Mouse (Mus musculus): ENCODE results near the gene Stim1.
"Not testable (repeated sequence)": the region's sequence is repeated elsewhere in the genome, so short reads cannot be mapped to it uniquely, and the experiment has no call there.

Gene Stim1

DNA sequence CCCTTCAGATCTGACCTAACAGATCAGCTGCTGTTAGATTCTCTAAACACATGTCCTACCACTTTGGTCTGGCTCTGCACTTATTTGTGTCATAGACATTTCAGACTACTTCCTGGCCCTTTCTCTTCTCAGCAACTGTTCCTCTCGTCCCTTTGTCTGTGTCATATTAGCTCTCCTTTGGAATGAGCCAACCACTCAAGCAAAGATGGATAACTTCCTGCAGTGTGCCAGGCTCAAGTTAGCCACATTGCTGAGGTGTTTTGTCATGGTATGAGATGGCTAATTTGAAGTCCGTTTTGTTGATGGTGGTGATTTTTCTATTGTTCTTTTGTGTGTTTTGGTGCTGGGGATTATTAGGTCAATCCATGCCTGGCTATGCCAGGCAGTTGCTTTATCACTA lies 93.7 kb downstream of the Stim1 start:
- DNase-seq (ENCODE audit: low spot score in 2 of 2), result no peak

GRCm38 (mm10) chr7:102363853-102364252 lies 96.2 kb downstream of the Stim1 start:
- DNase-seq (ENCODE audit: low spot score in 2 of 2), result no peak

DNA sequence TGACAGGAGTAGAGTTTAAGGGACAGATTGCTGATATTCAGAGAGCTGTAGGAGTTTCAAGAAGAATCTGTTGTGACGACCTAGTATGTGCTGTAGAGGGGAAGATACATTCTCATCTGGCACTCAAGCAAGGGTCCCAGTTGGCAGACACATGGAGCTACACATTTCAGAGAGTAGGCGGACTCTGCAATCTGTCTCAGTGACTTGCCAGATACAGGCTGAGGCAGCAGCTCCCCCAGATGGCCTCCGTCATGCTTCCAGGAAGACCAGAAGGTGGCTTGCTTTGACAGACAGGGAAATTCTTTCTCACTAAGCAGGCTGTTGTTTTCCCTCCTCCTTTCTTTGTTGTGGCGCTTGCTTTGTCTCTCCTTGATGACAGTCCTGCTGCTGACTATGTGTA lies 102.1 kb downstream of the Stim1 start:
- DNase-seq (ENCODE audit: low spot score in 2 of 2), result peak in 1 of 2 experiments; percentile 26

GRCm38 (mm10) chr7:102370526-102370925 lies 102.9 kb downstream of the Stim1 start:
- no peak for DNase-seq (ENCODE audit: low spot score in 2 of 2)

DNA sequence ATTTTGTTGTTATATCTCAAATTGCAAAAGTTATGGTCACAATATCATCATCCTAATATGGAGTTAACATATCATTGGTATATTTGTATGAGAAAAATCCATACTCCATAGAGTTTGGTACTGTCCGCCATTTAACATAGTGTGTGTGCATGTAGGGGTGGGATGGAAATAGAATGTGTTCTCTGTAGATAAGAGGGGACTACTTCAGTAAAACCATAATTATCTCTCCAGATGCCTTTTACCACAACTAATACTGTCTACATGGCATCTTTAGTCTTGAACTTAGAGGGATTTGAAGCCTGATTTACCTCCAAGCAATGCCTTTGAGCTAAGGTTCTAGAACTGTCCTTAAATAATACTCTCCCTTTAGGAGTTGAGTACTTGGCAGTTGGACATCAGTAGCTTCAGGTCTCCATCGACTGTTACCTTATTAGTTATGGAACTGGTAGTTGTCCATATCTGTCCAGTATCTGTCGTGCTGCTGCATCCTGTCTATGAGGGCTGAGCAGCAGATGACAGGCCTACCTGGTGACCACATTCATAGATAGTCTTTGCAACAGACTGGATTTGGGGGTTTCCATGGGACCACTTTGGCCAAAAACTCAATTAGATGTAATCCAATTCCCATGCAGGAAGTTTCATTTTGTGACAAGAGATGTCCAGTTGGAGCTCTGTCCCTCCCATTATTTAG lies 105.9 kb downstream of the Stim1 start:
- DNase-seq (ENCODE audit: low spot score in 2 of 2), result no peak

DNA sequence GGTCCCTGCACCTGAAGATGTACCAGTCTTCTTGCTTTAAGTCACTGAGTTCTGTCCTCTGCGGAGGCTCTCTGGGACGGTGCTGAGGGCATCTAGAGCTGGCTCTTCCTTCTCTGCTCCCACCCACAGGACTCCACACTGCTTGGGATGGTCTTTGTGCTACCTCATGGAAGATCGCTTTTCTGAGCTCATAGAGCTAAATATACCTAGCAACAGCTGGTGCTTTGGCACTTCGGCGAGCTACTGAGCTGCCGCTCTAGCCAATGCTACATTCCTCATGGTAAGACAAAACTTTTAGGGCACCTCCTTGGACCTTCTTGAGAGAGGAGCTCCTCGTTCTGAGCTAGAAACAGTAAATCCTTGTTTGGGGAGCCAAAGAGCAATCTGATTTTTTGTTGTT lies 115.6 kb downstream of the Stim1 start:
- no peak for DNase-seq (ENCODE audit: low spot score in 2 of 2)

DNA sequence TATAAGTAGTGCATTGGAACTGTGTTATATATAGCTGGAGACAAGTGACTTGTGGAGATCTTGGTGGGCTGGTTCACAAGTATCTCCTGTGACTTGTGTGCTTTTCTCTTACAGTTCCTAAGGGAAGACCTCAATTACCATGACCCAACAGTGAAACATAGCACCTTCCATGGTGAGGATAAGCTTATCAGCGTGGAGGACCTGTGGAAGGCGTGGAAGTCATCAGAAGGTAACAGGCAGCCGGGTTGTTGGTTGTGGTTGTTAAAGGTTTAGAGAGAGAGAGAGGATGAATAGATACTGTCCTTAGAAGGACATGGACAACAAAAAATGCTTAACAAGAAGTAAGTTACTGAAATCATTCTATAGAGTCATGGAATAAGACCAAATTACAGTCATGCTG lies 118.4 kb downstream of the Stim1 start:
- DNase-seq (ENCODE audit: low spot score in 2 of 2), result no peak

DNA sequence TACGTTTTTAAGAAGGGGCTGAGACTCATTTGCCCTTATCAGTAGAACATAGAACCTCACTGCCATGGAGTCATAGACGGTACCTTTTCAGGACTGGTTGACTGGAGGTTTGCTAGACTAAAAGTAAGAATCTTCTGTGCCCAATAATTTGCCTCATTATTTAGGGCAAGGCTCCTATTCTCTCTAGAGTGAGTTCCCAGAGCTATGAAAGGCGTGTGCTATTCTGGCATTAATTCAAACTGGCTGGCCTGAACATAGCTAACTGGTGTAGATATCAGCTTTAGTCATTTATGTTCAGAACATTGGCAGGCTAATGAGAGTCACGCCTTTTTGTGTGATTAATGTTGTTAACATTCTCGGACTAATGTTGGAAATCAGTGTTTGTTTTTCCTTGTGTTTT lies 121.5 kb downstream of the Stim1 start:
- DNase-seq (ENCODE audit: low spot score in 2 of 2), result no peak

DNA sequence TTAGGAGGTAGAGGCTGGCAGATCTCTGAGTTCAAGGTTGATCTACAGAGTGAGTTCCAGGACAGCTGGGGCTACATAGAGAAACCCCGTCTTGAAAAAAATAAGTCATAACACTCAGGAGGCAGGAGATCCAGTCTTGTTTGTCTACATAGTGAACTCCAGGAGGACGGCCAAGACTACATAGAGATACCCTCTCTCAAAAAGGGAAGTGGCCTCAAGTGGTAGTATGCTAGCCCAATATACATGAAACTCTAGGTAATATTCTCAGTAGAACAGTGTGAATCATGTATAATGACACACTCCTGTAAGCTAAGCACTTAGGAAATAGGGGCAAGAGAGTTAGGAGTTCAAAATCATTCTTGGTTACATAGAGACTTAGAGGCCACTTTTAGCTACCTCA lies 126.3 kb downstream of the Stim1 start:
- DNase-seq (ENCODE audit: low spot score in 2 of 2), result no peak

GRCm38 (mm10) chr7:102395894-102396293 lies 128.3 kb downstream of the Stim1 start:
- no peak for DNase-seq (ENCODE audit: low spot score in 2 of 2)

GRCm38 (mm10) chr7:102396331-102396730 lies 128.7 kb downstream of the Stim1 start:
- DNase-seq (ENCODE audit: low spot score in 2 of 2), result no peak

DNA sequence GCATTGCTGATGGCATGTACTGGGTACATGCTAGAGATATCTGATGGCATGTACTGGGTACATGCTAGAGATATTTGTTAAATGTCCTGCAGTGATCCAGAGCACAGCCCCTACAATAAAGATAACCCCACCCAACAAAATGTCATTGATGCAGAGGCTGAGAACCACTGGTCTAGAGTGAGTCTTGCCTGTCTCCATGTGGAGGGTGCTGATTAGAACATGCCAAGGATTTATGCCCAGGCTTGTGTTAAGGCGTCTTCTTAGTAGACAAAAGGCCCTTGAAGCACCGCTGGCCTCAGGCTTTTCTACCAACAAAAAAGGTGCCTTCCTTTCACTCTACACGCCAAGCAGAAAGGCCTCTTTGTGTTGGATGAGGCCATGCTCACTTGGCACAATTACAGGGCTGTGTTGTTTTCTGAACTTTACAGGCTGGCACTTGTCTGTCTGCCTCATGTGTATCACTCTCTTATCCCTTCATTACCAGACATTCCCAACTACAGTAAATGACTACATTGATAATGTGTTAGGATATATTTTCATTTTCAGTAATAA lies 131.7 kb downstream of the Stim1 start:
- DNase-seq (ENCODE audit: low spot score in 2 of 2), result no peak

DNA sequence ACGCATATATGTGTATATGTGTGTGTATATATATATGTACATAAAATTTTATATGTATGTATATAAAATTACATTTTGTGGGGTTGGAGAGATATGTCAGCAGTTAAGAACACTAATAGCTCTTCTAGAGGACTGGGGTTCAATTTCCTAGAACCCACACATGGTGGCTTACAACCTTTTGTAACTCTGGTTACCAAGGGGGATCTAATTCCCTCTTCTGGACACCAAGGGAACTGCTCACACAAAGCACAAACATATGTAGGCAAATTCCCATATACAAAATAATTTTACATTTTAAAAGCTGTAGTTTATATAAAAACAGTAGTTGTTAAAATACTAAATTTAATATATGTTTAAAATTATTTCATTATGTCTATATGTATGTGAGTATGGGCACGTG lies 136.5 kb downstream of the Stim1 start:
- DNase-seq (ENCODE audit: low spot score in 2 of 2), result no peak

DNA sequence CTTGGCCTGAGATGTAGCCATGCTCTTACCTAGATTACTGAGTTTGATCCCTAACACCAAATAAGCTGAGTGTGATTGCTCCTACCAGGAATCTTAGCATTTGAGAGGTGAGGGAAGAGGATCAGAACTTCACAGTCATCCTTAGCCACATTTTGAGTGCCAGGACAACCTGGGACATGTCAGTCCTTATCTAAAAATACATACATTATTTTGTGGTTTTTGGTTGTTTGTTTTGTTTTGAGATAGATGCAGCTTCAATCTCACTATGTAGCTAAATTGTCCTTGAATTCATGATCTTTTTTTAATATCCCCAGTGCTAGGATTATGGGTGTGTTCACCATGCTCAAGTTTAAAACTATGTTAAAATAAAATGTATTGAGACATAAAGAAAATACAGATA lies 139.8 kb downstream of the Stim1 start:
- no peak for DNase-seq (ENCODE audit: low spot score in 2 of 2)

DNA sequence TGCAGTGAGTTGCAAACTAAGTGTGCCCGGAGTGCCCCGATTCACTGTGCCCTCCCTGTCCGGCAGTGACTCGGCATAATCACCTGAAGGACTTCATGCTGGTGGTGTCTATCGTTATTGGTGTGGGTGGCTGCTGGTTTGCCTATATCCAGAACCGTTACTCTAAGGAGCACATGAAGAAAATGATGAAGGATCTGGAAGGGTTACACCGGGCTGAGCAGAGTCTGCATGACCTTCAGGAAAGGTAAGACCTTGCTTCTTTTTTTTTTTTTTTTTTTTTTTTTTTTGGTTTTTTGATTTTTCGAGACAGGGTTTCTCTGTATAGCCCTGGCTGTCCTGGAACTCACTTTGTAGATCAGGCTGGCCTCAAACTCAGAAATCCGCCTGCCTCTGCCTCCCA lies 147.7 kb downstream of the Stim1 start:
- not testable (repeated sequence) for DNase-seq (ENCODE audit: low spot score in 2 of 2)

DNA sequence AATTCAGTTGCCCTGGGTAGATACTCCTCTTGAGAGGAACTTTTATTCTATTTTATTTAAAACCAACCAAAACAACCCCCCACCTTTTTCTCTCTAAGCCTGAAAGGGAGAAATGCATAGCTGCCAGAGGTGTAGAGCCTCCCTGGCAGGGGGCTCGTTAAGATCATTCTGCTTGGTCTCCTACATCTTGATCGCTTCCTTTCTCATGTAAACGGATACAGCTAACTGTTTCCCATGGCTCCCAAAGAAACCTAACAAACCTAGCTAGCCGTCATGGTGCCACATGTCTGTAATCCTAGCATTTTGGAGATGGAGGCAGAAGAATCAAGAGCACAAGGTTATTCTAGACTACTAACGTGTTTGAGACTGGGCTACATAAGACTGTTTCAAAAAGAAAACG lies 148.2 kb downstream of the Stim1 start:
- DNase-seq (ENCODE audit: low spot score in 2 of 2), result no peak

- DNase-seq (ENCODE audit: low spot score in 2 of 2), result peak; percentile 6 to 38
Measured at GRCm38 (mm10) chr7:102417398-102417797, 149.8 kb downstream of the Stim1 start.

GRCm38 (mm10) chr7:102422036-102422435 lies 154.4 kb downstream of the Stim1 start:
- no peak for DNase-seq (ENCODE audit: low spot score in 2 of 2)

DNA sequence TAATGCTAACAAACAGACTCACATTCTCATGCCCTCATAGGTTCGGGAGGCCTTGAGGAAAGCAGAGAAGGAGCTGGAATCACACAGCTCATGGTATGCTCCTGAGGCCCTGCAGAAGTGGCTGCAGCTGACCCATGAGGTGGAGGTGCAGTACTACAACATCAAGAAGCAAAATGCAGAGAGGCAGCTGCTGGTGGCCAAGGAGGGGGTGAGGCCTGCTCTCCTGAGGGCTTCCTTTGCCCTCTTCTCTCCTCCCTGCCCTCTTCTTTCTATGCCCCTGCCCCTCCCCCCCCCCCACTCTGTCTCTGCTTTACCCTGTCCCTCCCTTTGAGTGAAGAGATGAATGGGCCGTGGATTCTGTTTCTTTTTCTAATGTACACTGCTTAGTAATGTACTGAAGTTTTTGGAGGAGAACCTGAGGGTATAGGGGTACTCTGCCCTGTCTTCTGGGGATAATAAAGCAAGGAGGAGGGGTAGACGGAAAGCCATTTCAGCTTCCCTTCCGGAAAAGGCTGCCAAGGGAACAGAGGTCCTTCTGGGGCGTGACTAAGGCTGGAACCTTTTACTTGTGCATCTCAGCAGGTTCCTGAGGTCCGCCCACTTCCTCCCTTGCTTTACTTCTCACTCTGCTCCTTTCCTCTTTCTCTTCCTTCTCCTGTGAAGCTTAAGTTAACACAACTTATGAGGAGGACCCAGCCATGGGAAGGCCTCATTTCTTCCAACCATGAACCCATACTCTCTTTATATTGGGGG lies 158.5 kb downstream of the Stim1 start:
- DNase-seq (ENCODE audit: low spot score in 2 of 2), result peak in 1 of 2 experiments; percentile 13

GRCm38 (mm10) chr7:102434344-102434743 lies 166.7 kb downstream of the Stim1 start:
- DNase-seq (ENCODE audit: low spot score in 2 of 2), result no peak

- DNase-seq (ENCODE audit: low spot score in 2 of 2), result no peak
Measured at GRCm38 (mm10) chr7:102440822-102441656, 173.4 kb downstream of the Stim1 start.
